Mouse (Mus musculus) CH12.LX (cell line): ENCODE data around the gene Lefty1. TPM values are rescaled to one million over a fixed set of nuclear protein-coding genes. Genes with fewer than 3 reads are reported as not detected.

Source experiments
- DNase-seq: peaks from one replicate; pipeline ENCODE4 v3.0.0-alpha.2; 2013; ENCODE audit errors: extremely low read depth
- H3K27ac ChIP-seq: 2 replicates; pipeline ENCODE4 v1.5.1; 2012; ENCODE audit warnings: low read depth, mild to moderate bottlenecking, control low read depth, moderate library complexity; ENCODE audit not compliant: insufficient read depth
- H3K27me3 ChIP-seq: replicated peaks from 2 replicates; pipeline ENCODE3; 2012; ENCODE audit warnings: inconsistent platforms
- H3K36me3 ChIP-seq, 2 experiments: replicated peaks in 1 of 2; 2 replicates each; pipeline versions ENCODE3 to v1.6.1; 2012; ENCODE audit warnings: inconsistent platforms in 1 of 2, low read length in 1 of 2, mild to moderate bottlenecking in 1 of 2, mixed read lengths in 1 of 2, moderate library complexity in 1 of 2; ENCODE audit not compliant: control insufficient read depth in 1 of 2, insufficient read depth in 1 of 2
- H3K4me1 ChIP-seq, 2 experiments: 2 replicates each; pipeline ENCODE4 v1.6.1; 2012; ENCODE audit warnings: inconsistent platforms in 1 of 2, moderate library complexity in 1 of 2; ENCODE audit not compliant: insufficient read depth in 2 of 2, control insufficient read depth in 1 of 2
- H3K4me2 ChIP-seq: 2 replicates; pipeline ENCODE4 v1.6.1; 2012; ENCODE audit warnings: low read depth, mild to moderate bottlenecking, control low read depth; ENCODE audit not compliant: poor library complexity, insufficient read depth, severe bottlenecking
- H3K4me3 ChIP-seq, 3 experiments: fragments of 150-350 bp in 1 of 3; sonication (generic) in 1 of 3; replicated peaks in 1 of 3; 2 replicates each; pipeline versions ENCODE3 to v1.5.1; 2011 to 2012; ENCODE audit warnings: low read depth in 2 of 3, low read length in 2 of 3, mild to moderate bottlenecking in 2 of 3, moderate library complexity in 2 of 3, control low read depth in 1 of 3, improper control_type of control experiment in 1 of 3, inconsistent platforms in 1 of 3, mixed read lengths in 1 of 3; ENCODE audit not compliant: poor library complexity in 1 of 3
- H3K79me2 ChIP-seq: replicated peaks from 2 replicates; pipeline ENCODE4 v1.6.1; 2012; ENCODE audit warnings: mild to moderate bottlenecking, moderate library complexity; ENCODE audit not compliant: control insufficient read depth, poor library complexity, insufficient read depth, severe bottlenecking; ENCODE audit errors: extremely low read depth
- H3K9ac ChIP-seq: 2 replicates; pipeline ENCODE4 v1.6.1; 2012; ENCODE audit warnings: low read depth, mild to moderate bottlenecking, control low read depth, moderate library complexity; ENCODE audit not compliant: insufficient read depth
- H3K9me3 ChIP-seq: replicated peaks from 2 replicates; pipeline ENCODE3; 2012; ENCODE audit warnings: low read length, inconsistent platforms, mixed read lengths
- BHLHE40 ChIP-seq: IDR thresholded peaks from 2 replicates; pipeline ENCODE4 v1.6.1; 2011; ENCODE audit warnings: mild to moderate bottlenecking, low read depth, low read length, improper control_type of control experiment
- CHD2 ChIP-seq: IDR thresholded peaks from 2 replicates; pipeline ENCODE4 v1.6.1; 2011; ENCODE audit warnings: low read length, improper control_type of control experiment
- CTCF ChIP-seq, 2 experiments: IDR thresholded peaks in 1 of 2; conservative IDR thresholded peaks in 1 of 2; 2 replicates each; pipeline ENCODE4 v1.5.1; 2011 to 2012; ENCODE audit warnings: low read depth in 2 of 2, low read length in 2 of 2, improper control_type of control experiment in 1 of 2, inconsistent platforms in 1 of 2, mild to moderate bottlenecking in 1 of 2, moderate library complexity in 1 of 2
- E2F4 ChIP-seq: IDR thresholded peaks from 2 replicates; pipeline ENCODE4 v1.6.1; 2011; ENCODE audit warnings: low read depth, low read length, improper control_type of control experiment; ENCODE audit not compliant: insufficient replicate concordance
- ELF1 ChIP-seq: IDR thresholded peaks from 2 replicates; pipeline ENCODE4 v1.6.1; 2014; ENCODE audit warnings: low read depth, mild to moderate bottlenecking, inconsistent platforms, low read length, improper control_type of control experiment
- GABPA ChIP-seq: IDR thresholded peaks from 2 replicates; pipeline ENCODE4 v1.6.1; 2012; ENCODE audit warnings: low read depth, low read length, improper control_type of control experiment, inconsistent platforms; ENCODE audit not compliant: insufficient replicate concordance
- HCFC1 ChIP-seq: IDR thresholded peaks from 2 replicates; pipeline ENCODE4 v1.6.1; 2012; ENCODE audit warnings: low read depth, mild to moderate bottlenecking, inconsistent platforms, low read length, improper control_type of control experiment
- IRF4 ChIP-seq: IDR thresholded peaks from 2 replicates; pipeline ENCODE4 v1.6.1; 2014; ENCODE audit warnings: low read depth, mild to moderate bottlenecking, inconsistent platforms, low read length, improper control_type of control experiment
- JUN ChIP-seq: IDR thresholded peaks from 2 replicates; pipeline ENCODE4 v1.6.1; 2011; ENCODE audit warnings: low read depth, mild to moderate bottlenecking, low read length, improper control_type of control experiment, moderate library complexity; ENCODE audit not compliant: insufficient read depth
- JUND ChIP-seq: conservative IDR thresholded peaks from 2 replicates; pipeline ENCODE4 v1.6.1; 2011; ENCODE audit warnings: low read depth, low read length, improper control_type of control experiment
- KAT2A ChIP-seq: IDR thresholded peaks from 2 replicates; pipeline ENCODE4 v1.6.1; 2012; ENCODE audit warnings: low read length, improper control_type of control experiment, inconsistent platforms; ENCODE audit not compliant: insufficient replicate concordance
- MAFK ChIP-seq: IDR thresholded peaks from 2 replicates; pipeline ENCODE4 v1.6.1; 2011; ENCODE audit warnings: low read length, improper control_type of control experiment; ENCODE audit not compliant: insufficient replicate concordance
- MAX ChIP-seq: IDR thresholded peaks from 2 replicates; pipeline ENCODE4 v1.6.1; 2011; ENCODE audit warnings: low read length, improper control_type of control experiment
- MAZ ChIP-seq: IDR thresholded peaks from 2 replicates; pipeline ENCODE4 v1.6.1; 2012; ENCODE audit warnings: low read depth, mild to moderate bottlenecking, inconsistent platforms, low read length, improper control_type of control experiment, moderate library complexity
- MEF2A ChIP-seq: IDR thresholded peaks from 2 replicates; pipeline ENCODE4 v1.6.1; 2014; ENCODE audit warnings: low read depth, mild to moderate bottlenecking, inconsistent platforms, low read length, improper control_type of control experiment, borderline replicate concordance
- MYC ChIP-seq: IDR thresholded peaks from 2 replicates; pipeline ENCODE4 v1.6.1; 2011; ENCODE audit warnings: low read depth, mild to moderate bottlenecking, improper control_type of control experiment, low read length
- NRF1 ChIP-seq: IDR thresholded peaks from 2 replicates; pipeline ENCODE4 v1.6.1; 2014; ENCODE audit warnings: low read depth, mild to moderate bottlenecking, inconsistent platforms, low read length, improper control_type of control experiment, moderate library complexity
- PAX5 ChIP-seq: IDR thresholded peaks from 2 replicates; pipeline ENCODE4 v1.6.1; 2012; ENCODE audit warnings: low read length, inconsistent platforms, mixed read lengths
- POLR2A ChIP-seq: IDR thresholded peaks from 2 replicates; pipeline ENCODE4 v1.6.1; 2011; ENCODE audit warnings: low read depth, mild to moderate bottlenecking, improper control_type of control experiment, low read length
- POLR2AphosphoS2 ChIP-seq: IDR thresholded peaks from 2 replicates; pipeline ENCODE4 v1.6.1; 2011; ENCODE audit warnings: low read depth, low read length, improper control_type of control experiment
- RAD21 ChIP-seq: IDR thresholded peaks from 2 replicates; pipeline ENCODE4 v1.6.1; 2011; ENCODE audit warnings: low read depth, mild to moderate bottlenecking, low read length, improper control_type of control experiment, moderate library complexity
- RCOR1 ChIP-seq: conservative IDR thresholded peaks from 2 replicates; pipeline ENCODE4 v1.6.1; 2012; ENCODE audit warnings: low read depth, mild to moderate bottlenecking, inconsistent platforms, low read length, improper control_type of control experiment
- SMC3 ChIP-seq: IDR thresholded peaks from 2 replicates; pipeline ENCODE4 v1.6.1; 2011; ENCODE audit warnings: low read depth, low read length, improper control_type of control experiment
- TBP ChIP-seq: conservative IDR thresholded peaks from 2 replicates; pipeline ENCODE4 v1.6.1; 2011; ENCODE audit warnings: low read depth, low read length, improper control_type of control experiment
- UBTF ChIP-seq: IDR thresholded peaks from 2 replicates; pipeline ENCODE4 v1.6.1; 2012; ENCODE audit warnings: low read depth, mild to moderate bottlenecking, inconsistent platforms, low read length, improper control_type of control experiment, moderate library complexity
- USF1 ChIP-seq: IDR thresholded peaks from 2 replicates; pipeline ENCODE4 v1.6.1; 2014; ENCODE audit warnings: low read depth, mild to moderate bottlenecking, inconsistent platforms, low read length, improper control_type of control experiment
- USF2 ChIP-seq: conservative IDR thresholded peaks from 2 replicates; pipeline ENCODE4 v1.6.1; 2011; ENCODE audit warnings: low read depth, low read length, improper control_type of control experiment
- ZKSCAN1 ChIP-seq: IDR thresholded peaks from 2 replicates; pipeline ENCODE4 v1.6.1; 2012; ENCODE audit warnings: low read depth, inconsistent platforms, low read length, improper control_type of control experiment, borderline replicate concordance
- ZMIZ1 ChIP-seq: IDR thresholded peaks from 2 replicates; pipeline ENCODE4 v1.6.1; 2012; ENCODE audit warnings: low read depth, mild to moderate bottlenecking, inconsistent platforms, low read length, improper control_type of control experiment
- ZNF384 ChIP-seq: IDR thresholded peaks from 2 replicates; pipeline ENCODE4 v1.6.1; 2012; ENCODE audit warnings: low read depth, low read length, improper control_type of control experiment, inconsistent platforms
- dilution Hi-C: fragments of 300-500 bp; cut with MboI; formaldehyde crosslinking; loops from 2 replicates; pipeline ENCODE4 v1.14.3; 2020; ENCODE audit warnings: low sequenced_read_pairs; ENCODE audit not compliant: extremely low pct_unique_long_range_greater_than_20kb, extremely low pct_ligation_motif_present
- in situ Hi-C: fragments of 300-500 bp; cut with MboI; formaldehyde crosslinking; loops from 3 replicates; pipeline ENCODE4 v1.14.3; 2019; ENCODE audit warnings: low sequenced_read_pairs, low pct_ligation_motif_present, low pct_unique_long_range_greater_than_20kb, mixed read lengths
- polyA plus RNA-seq: library from polyadenylated mRNA; unstranded; fragments of >175 nt; gene quantifications from 2 replicates; pipeline ENCODE4 v1.2.1, GENCODE M21; 2012; ENCODE audit warnings: low read depth; ENCODE audit not compliant: insufficient read length
- total RNA-seq, 2 experiments: library from RNA; depleted of rRNA; stranded (reverse); fragments of 300-350 nt in 1 of 2; fragments of >200 nt in 1 of 2; gene quantifications; 2 replicates each; pipeline ENCODE4 v1.2.3; 2012 to 2014

The Lefty1 gene
- total and polyA plus RNA-seq, 3 experiments = not detected

DNA sequence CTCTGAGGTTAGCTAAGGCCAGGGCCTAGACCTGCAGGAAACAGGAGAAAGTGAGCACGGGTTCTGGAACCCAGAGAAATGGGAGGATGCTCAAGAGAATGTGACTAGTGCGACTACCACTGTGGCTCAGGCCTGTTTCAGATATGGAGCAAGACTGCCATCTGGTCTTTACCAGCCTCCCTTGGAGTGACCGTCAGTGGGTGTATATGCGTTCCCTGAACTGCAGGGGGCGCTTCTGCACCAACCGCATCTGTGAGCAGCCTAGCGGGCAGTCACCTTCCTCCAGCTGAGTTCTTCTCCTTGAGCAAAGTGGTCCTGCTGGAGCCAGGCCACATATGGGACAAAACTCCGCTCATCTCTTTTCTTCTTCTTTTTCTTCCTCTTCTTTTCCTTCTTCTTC lies 15.1 kb upstream of the Lefty1 start:
- H3K4me3 ChIP-seq = no peak overlapping the region
- no peaks in the 10 kb centered on the region for H3K9me3 ChIP-seq
- H3K36me3 ChIP-seq = no peaks in the 10 kb centered on the region
- TF ChIP-seq PAX5 (no peak), SMC3 (peak; percentile 57), UBTF (no peak), MEF2A (no peak), GABPA (no peak), HCFC1 (no peak), TBP (no peak), ZKSCAN1 (no peak), KAT2A (no peak), POLR2A (no peak), CHD2 (no peak), ELF1 (no peak), BHLHE40 (no peak), CTCF (conservative IDR thresholded peaks at IDR 0.05 in 1 of 2, IDR thresholded peaks at IDR 0.05 in 1 of 2; ENCODE audit: low read depth in 2 of 2, low read length in 2 of 2) (peak; percentile 65 to 74), RAD21 (peak; percentile 43), IRF4 (no peak)
- DNase-seq = no peak
- no peak overlapping the region for H3K9ac ChIP-seq
- in situ Hi-C loops = loop anchor here (5.0 kb wide), 1 partner anchor 53 kb away; no protein-coding TSS in a partner anchor
- H3K27ac ChIP-seq = no peak overlapping the region
- no peaks in the 10 kb centered on the region for H3K27me3 ChIP-seq
- dilution Hi-C loops = no loop called here
- H3K79me2 ChIP-seq = no peaks in the 10 kb centered on the region
- H3K4me2 ChIP-seq = no peak overlapping the region
- H3K4me1 ChIP-seq = peaks cover 14 to 29% of the 10 kb centered on the region in 2 experiments

DNA sequence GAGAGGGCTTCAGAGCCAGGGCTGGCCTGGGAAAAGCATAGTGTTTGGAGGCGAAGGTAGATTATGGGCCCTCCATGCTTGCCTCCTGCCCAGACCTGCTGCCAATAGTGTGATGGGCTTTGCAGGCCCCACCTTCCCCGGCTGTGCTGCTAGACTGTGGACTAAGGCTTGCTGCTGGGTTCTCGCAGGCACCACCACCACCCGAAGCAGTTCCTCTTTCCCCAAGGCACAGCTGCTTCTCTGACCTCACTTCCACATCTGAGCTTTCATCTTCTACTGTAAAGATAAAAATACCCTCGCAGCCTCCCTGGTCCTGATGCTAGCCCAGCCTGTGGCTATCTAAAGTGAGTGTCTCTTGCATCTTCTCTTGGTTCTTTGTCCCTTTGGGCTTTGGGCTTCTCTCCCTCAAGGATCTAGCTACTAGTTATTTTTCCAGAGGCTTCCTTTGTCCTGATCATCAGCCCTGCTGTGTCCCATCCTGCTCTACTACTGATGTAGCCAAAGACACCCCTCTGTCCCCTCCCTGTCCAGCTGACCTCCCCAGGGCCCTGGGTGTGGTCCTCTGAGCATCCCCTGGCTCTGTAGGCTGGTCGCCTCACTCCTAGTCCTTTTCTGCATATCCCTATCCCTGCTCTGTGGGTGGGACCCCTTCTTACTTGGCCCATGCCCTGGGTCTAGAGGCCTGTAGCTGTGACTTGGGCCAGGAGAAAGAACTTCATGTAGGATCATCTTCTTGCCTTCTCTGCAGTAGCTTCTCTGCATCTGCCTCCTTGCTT lies 12.4 kb upstream of the Lefty1 start:
- Histone ChIP-seq H3K9me3 (no peaks in the 10 kb centered on the region), H3K4me2 (peak overlapping the region; percentile 18; the same call in 1 of the 2 replicates), H3K27me3 (no peaks in the 10 kb centered on the region), H3K4me3 (peak overlapping the region in 1 of 3 experiments; percentile 21), H3K27ac (peak overlapping the region; percentile 15; the same call in 1 of the 2 replicates), H3K79me2 (no peaks in the 10 kb centered on the region), H3K36me3 (no peaks in the 10 kb centered on the region), H3K9ac (peak overlapping the region; percentile 43), H3K4me1 (peaks cover 26 to 54% of the 10 kb centered on the region in 2 experiments)
- DNase-seq = peak; percentile 91
- in situ Hi-C loops (loop anchor here (5.0 kb wide), 1 partner anchor 50 kb away; no protein-coding TSS in a partner anchor), dilution Hi-C loops (no loop called here)
- TF ChIP-seq IRF4 = peak; percentile 79
- peak; percentile 56; the same call in 1 of the 2 replicates for TF ChIP-seq BHLHE40
- no peak for TF ChIP-seq RCOR1
- TF ChIP-seq ZNF384 = no peak
- TF ChIP-seq USF2 = no peak
- TF ChIP-seq MAX = no peak; the same call in 1 of the 2 replicates
- TF ChIP-seq MYC = no peak
- TF ChIP-seq RAD21 = no peak; the same call in 1 of the 2 replicates
- peak; percentile 71; the same call in 1 of the 2 replicates for TF ChIP-seq UBTF
- TF ChIP-seq CTCF (conservative IDR thresholded peaks at IDR 0.05 in 1 of 2, IDR thresholded peaks at IDR 0.05 in 1 of 2; ENCODE audit: low read depth in 2 of 2, low read length in 2 of 2) = no peak
- no peak for TF ChIP-seq CHD2
- no peak for TF ChIP-seq NRF1
- peak; percentile 49; the same call in 1 of the 2 replicates for TF ChIP-seq JUN
- no peak for TF ChIP-seq MAFK
- no peak; the same call in 1 of the 2 replicates for TF ChIP-seq HCFC1
- TF ChIP-seq E2F4 = no peak
- TF ChIP-seq MAZ = no peak
- no peak for TF ChIP-seq ZMIZ1
- TF ChIP-seq POLR2AphosphoS2 = no peak
- TF ChIP-seq MEF2A = peak; percentile 92
- TF ChIP-seq USF1 = no peak
- TF ChIP-seq JUND = no peak
- TF ChIP-seq PAX5 = no peak
